Mouse (Mus musculus) ES-Bruce4 (cell line): ENCODE measurements around the gene Tagap1. TPM values are rescaled to one million over a fixed set of nuclear protein-coding genes. Genes with fewer than 3 reads are reported as not detected.

Source experiments
- polyA plus RNA-seq: library from polyadenylated mRNA; stranded (reverse); fragments of >200 nt; gene quantifications from 2 replicates; pipeline ENCODE4 v1.2.4, GENCODE M21; 2011; ENCODE audit warnings: low read depth; ENCODE audit not compliant: missing spikeins, insufficient read depth, insufficient read length

Gene Tagap1
- polyA plus RNA-seq, 1 experiment: 48.5 TPM

Other genes with a start within 250 kb of the Tagap1 start
- gene Ezr, start 178.4 kb downstream of the Tagap1 start, polyA plus RNA-seq: 163 and 168 TPM in 2 replicates
- gene Rsph3b, start 12.5 kb downstream of the Tagap1 start, polyA plus RNA-seq: 14.7 and 17.7 TPM in 2 replicates
- gene Rnaset2b, start 9.5 kb upstream of the Tagap1 start, polyA plus RNA-seq: 74.7 and 79.9 TPM in 2 replicates
- gene Gm49721, start 17.7 kb upstream of the Tagap1 start, polyA plus RNA-seq: not detected in 2 replicates
- not detected in 2 replicates for gene Gm1604a, start 64.4 kb upstream of the Tagap1 start, polyA plus RNA-seq
- 22.1 and 26.6 TPM in 2 replicates for gene Rps6ka2, start 209.0 kb upstream of the Tagap1 start, polyA plus RNA-seq